Mouse (Mus musculus): ENCODE data around the gene Babam2.
"Not testable (repeated sequence)": the region's sequence is repeated elsewhere in the genome, so short reads cannot be mapped to it uniquely, and the experiment has no call there.

The Babam2 gene

GRCm38 (mm10) chr5:31787201-31787600, 89.7 kb downstream of the Babam2 start:
- no peak for DNase-seq (ENCODE audit: low spot score)

GRCm38 (mm10) chr5:31787622-31788021, 90.1 kb downstream of the Babam2 start:
- no peak for DNase-seq (ENCODE audit: low spot score)

GRCm38 (mm10) chr5:31792338-31792737, 94.9 kb downstream of the Babam2 start:
- DNase-seq (ENCODE audit: low spot score): no peak

- no peak for DNase-seq (ENCODE audit: low spot score)
Observed at GRCm38 (mm10) chr5:31792863-31793262, 95.4 kb downstream of the Babam2 start.

GRCm38 (mm10) chr5:31795414-31795813, 97.9 kb downstream of the Babam2 start:
- no peak for DNase-seq (ENCODE audit: low spot score)

- DNase-seq (ENCODE audit: low spot score): no peak
Observed at GRCm38 (mm10) chr5:31796979-31797378, 99.5 kb downstream of the Babam2 start.

- DNase-seq (ENCODE audit: low spot score): not testable (repeated sequence)
Observed at GRCm38 (mm10) chr5:31804211-31804610, 106.7 kb downstream of the Babam2 start.

- DNase-seq (ENCODE audit: low spot score): no peak
Observed at GRCm38 (mm10) chr5:31804751-31805150, 107.3 kb downstream of the Babam2 start.

GRCm38 (mm10) chr5:31807312-31807711, 109.8 kb downstream of the Babam2 start:
- no peak for DNase-seq (ENCODE audit: low spot score)

- peak; percentile 39 for DNase-seq (ENCODE audit: low spot score)
Observed at GRCm38 (mm10) chr5:31808271-31808670, 110.8 kb downstream of the Babam2 start.

- peak; percentile 34 for DNase-seq (ENCODE audit: low spot score)
Observed at GRCm38 (mm10) chr5:31810796-31811662, 113.5 kb downstream of the Babam2 start.

- DNase-seq (ENCODE audit: low spot score): no peak
Observed at GRCm38 (mm10) chr5:31811663-31812001, 114.1 kb downstream of the Babam2 start.

- peak; percentile 34 for DNase-seq (ENCODE audit: low spot score)
Observed at GRCm38 (mm10) chr5:31813156-31813675, 115.7 kb downstream of the Babam2 start.

GRCm38 (mm10) chr5:31814068-31814467, 116.6 kb downstream of the Babam2 start:
- no peak for DNase-seq (ENCODE audit: low spot score)

GRCm38 (mm10) chr5:31815129-31815528, 117.6 kb downstream of the Babam2 start:
- no peak for DNase-seq (ENCODE audit: low spot score)

GRCm38 (mm10) chr5:31816082-31816481, 118.6 kb downstream of the Babam2 start:
- DNase-seq (ENCODE audit: low spot score): no peak

GRCm38 (mm10) chr5:31820801-31821200, 123.3 kb downstream of the Babam2 start:
- DNase-seq (ENCODE audit: low spot score): no peak

GRCm38 (mm10) chr5:31821204-31821603, 123.7 kb downstream of the Babam2 start:
- no peak for DNase-seq (ENCODE audit: low spot score)

- no peak for DNase-seq (ENCODE audit: low spot score)
Observed at GRCm38 (mm10) chr5:31823673-31824072, 126.2 kb downstream of the Babam2 start.

GRCm38 (mm10) chr5:31824126-31824525, 126.6 kb downstream of the Babam2 start:
- no peak for DNase-seq (ENCODE audit: low spot score)

GRCm38 (mm10) chr5:31827304-31827703, 129.8 kb downstream of the Babam2 start:
- DNase-seq (ENCODE audit: low spot score): no peak

- no peak for DNase-seq (ENCODE audit: low spot score)
Observed at GRCm38 (mm10) chr5:31827896-31828295, 130.4 kb downstream of the Babam2 start.

GRCm38 (mm10) chr5:31828747-31829146, 131.3 kb downstream of the Babam2 start:
- DNase-seq (ENCODE audit: low spot score): no peak

GRCm38 (mm10) chr5:31829588-31829987, 132.1 kb downstream of the Babam2 start:
- no peak for DNase-seq (ENCODE audit: low spot score)
